Mouse (Mus musculus) intestine, postnatal 0 days (tissue): ENCODE measurements around the gene Prox2. TPM values are rescaled to one million over a fixed set of nuclear protein-coding genes. Genes with fewer than 3 reads are reported as not detected.

Experiments
- ATAC-seq: fragments of 200-750 bp; cut with Nextera tagmentation; 2 replicates; pipeline ENCODE4 v1.8.0; 2017; ENCODE audit warnings: mild to moderate bottlenecking, moderate TSS enrichment, moderate library complexity
- H3K27ac ChIP-seq: fragments of 300-500 bp; sonication (generic); 2 replicates; pipeline ENCODE4 v1.5.1; 2014; ENCODE audit warnings: mild to moderate bottlenecking, low read depth, low read length, moderate library complexity
- H3K27me3 ChIP-seq: fragments of 300-500 bp; sonication (generic); replicated peaks from 2 replicates; pipeline ENCODE4 v1.6.1; 2014; ENCODE audit warnings: low read length, mixed read lengths; ENCODE audit not compliant: control insufficient read depth, insufficient read depth
- H3K36me3 ChIP-seq: fragments of 300-500 bp; sonication (generic); 2 replicates; pipeline ENCODE4 v1.6.1; 2014; ENCODE audit warnings: mild to moderate bottlenecking, moderate library complexity; ENCODE audit not compliant: control insufficient read depth, insufficient read depth
- H3K4me1 ChIP-seq: fragments of 300-500 bp; sonication (generic); replicated peaks from 2 replicates; pipeline ENCODE4 v1.6.1; 2014; ENCODE audit warnings: antibody characterized with exemption, low read length, mixed read lengths; ENCODE audit not compliant: control insufficient read depth, insufficient read depth
- H3K4me2 ChIP-seq: fragments of 300-500 bp; sonication (generic); replicated peaks from 2 replicates; pipeline ENCODE4 v1.6.1; 2014; ENCODE audit warnings: low read depth, mild to moderate bottlenecking, moderate library complexity
- H3K4me3 ChIP-seq: fragments of 300-500 bp; sonication (generic); 2 replicates; pipeline ENCODE4 v1.5.1; 2014; ENCODE audit warnings: low read depth, low read length
- H3K9ac ChIP-seq: fragments of 300-500 bp; sonication (generic); 2 replicates; pipeline ENCODE4 v1.6.1; 2014; ENCODE audit warnings: mild to moderate bottlenecking, low read depth, low read length
- H3K9me3 ChIP-seq: fragments of 300-500 bp; sonication (generic); 2 replicates; pipeline ENCODE4 v1.6.1; 2016; ENCODE audit warnings: mixed run types; ENCODE audit not compliant: control insufficient read depth
- CTCF ChIP-seq: sonication (generic); IDR thresholded peaks from 2 replicates; pipeline ENCODE4 v1.5.1; 2016; ENCODE audit warnings: low read depth, mild to moderate bottlenecking, control low read depth, antibody characterized with exemption, moderate library complexity
- WGBS: fragments of 180-500 bp; shearing (Covaris S2); extraction: QIAGEN DNeasy Blood & Tissue Kit; methylation state at CpG from one replicate; pipeline ENCODE4 v1.1.7; 2014; 5-methylcytosine and 5-hydroxymethylcytosine counted together
- polyA plus RNA-seq: library from polyadenylated mRNA; unstranded; fragments of >200 nt; fragmentation: Nextera tagmentation; extraction: Ambion mirVana; gene quantifications from 2 replicates; pipeline ENCODE4 v1.2.1, GENCODE M21; 2015

Prox2 gene
- polyA plus RNA-seq, 1 experiment from 2014 or later = 0.99 TPM

DNA sequence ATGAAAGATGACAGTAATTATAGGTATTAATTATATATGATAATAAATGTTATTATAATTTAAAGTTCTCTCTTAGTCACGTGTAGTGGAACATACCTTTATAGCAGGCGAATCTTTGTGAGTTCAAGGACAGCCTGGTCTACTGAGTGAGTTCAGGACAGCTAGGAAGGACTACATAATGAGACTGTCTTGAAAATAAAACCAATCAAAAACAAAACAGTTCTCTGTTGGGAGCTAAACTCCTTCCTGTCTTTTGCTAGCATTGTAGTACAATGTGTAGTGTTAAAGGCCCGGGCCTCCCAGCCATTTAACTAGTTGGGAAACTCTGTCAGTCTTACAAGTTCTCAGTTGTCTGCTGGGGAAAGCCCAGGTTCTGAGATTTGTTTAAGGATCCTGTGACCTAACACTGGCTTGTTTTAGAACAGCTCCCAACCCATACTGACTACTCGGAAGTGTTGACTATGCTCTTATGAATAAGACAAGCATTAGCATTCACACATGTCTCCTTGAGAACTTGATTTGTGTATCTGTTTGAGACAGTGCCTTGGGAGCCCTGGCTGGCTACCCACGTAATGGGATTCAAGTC lies 8.9 kb downstream of the Prox2 start:
- 84% methylated on average over 5 of the region's 5 CpGs for WGBS
- no peaks in the 10 kb centered on the region for H3K9me3 ChIP-seq
- H3K4me1 ChIP-seq = no peaks in the 10 kb centered on the region
- H3K27me3 ChIP-seq = no peaks in the 10 kb centered on the region
- no peak overlapping the region for H3K27ac ChIP-seq
- H3K4me3 ChIP-seq = no peak overlapping the region
- H3K36me3 ChIP-seq = no peaks in the 10 kb centered on the region
- H3K9ac ChIP-seq = no peak overlapping the region
- no peak for TF ChIP-seq CTCF
- no peak for ATAC-seq
- H3K4me2 ChIP-seq = no peak overlapping the region

DNA sequence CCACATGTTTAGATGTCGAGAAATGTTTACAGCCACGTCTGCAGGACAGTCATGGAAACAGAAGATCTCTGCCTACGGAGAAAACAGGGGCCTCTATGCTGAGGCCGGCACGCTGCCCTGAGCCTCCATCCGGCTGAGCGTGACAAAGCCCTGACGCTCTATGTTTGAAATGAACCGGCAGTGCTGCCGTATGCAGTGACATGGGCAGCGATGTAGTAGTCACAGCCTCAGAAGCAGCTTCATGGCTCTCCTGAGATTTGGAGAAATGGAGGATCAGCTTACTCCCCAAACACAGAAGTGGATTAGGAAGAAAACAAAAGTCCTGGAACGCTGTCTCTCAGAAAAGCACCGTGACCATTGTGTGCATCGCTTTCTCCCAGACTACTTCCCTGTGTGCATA lies 9.6 kb downstream of the Prox2 start:
- H3K9ac ChIP-seq = no peak overlapping the region
- no peak overlapping the region for H3K27ac ChIP-seq
- H3K36me3 ChIP-seq = no peaks in the 10 kb centered on the region
- 68% methylated on average over 14 of the region's 14 CpGs for WGBS
- TF ChIP-seq CTCF = no peak
- no peaks in the 10 kb centered on the region for H3K9me3 ChIP-seq
- H3K4me2 ChIP-seq = no peak overlapping the region
- H3K4me3 ChIP-seq = no peak overlapping the region
- no peaks in the 10 kb centered on the region for H3K4me1 ChIP-seq
- H3K27me3 ChIP-seq = no peaks in the 10 kb centered on the region
- ATAC-seq = no peak

- H3K36me3 ChIP-seq = no peaks in the 10 kb centered on the region
- H3K4me1 ChIP-seq = no peaks in the 10 kb centered on the region
- H3K9ac ChIP-seq = no peak overlapping the region
- H3K4me2 ChIP-seq = no peak overlapping the region
- H3K4me3 ChIP-seq = no peak overlapping the region
- TF ChIP-seq CTCF = no peak
- no peak for ATAC-seq
- H3K9me3 ChIP-seq = no peaks in the 10 kb centered on the region
- H3K27ac ChIP-seq = no peak overlapping the region
- WGBS = 80% methylated on average over 7 of the region's 7 CpGs
- H3K27me3 ChIP-seq = no peaks in the 10 kb centered on the region
Observed at GRCm38 (mm10) chr12:85095859-85096258, 14.7 kb downstream of the Prox2 start.

GRCm38 (mm10) chr12:85095146-85095545 lies 15.4 kb downstream of the Prox2 start:
- no peak for TF ChIP-seq CTCF

GRCm38 (mm10) chr12:85094706-85095105 lies 15.9 kb downstream of the Prox2 start:
- WGBS = 76% methylated on average over 10 of the region's 10 CpGs

More at GRCm38 (mm10) chr12:85095146-85095545, 15.4 kb downstream of the Prox2 start:
- Histone ChIP-seq H3K27ac (no peak overlapping the region), H3K36me3 (no peaks in the 10 kb centered on the region), H3K9me3 (no peaks in the 10 kb centered on the region), H3K4me1 (no peaks in the 10 kb centered on the region), H3K4me3 (no peak overlapping the region), H3K9ac (no peak overlapping the region), H3K27me3 (no peaks in the 10 kb centered on the region), H3K4me2 (no peak overlapping the region)
- ATAC-seq = no peak
- WGBS = 79% methylated on average over 11 of the region's 11 CpGs

GRCm38 (mm10) chr12:85094010-85094409 lies 16.5 kb downstream of the Prox2 start:
- no peak; the same call in 1 of the 2 replicates for TF ChIP-seq CTCF
- WGBS = 25% methylated on average over 14 of the region's 14 CpGs
- Histone ChIP-seq H3K36me3 (no peaks in the 10 kb centered on the region; the same call in 1 of the 2 replicates), H3K4me1 (no peaks in the 10 kb centered on the region), H3K9ac (no peak overlapping the region), H3K4me2 (0 out of 2 replicates have a peak overlapping the region, but pooled peaks have one; percentile 13), H3K27me3 (no peaks in the 10 kb centered on the region), H3K4me3 (no peak overlapping the region), H3K9me3 (no peaks in the 10 kb centered on the region), H3K27ac (no peak overlapping the region)
- ATAC-seq = no peak

More at GRCm38 (mm10) chr12:85094706-85095105, 15.9 kb downstream of the Prox2 start:
- H3K9ac ChIP-seq = no peak overlapping the region
- no peaks in the 10 kb centered on the region for H3K36me3 ChIP-seq
- no peaks in the 10 kb centered on the region for H3K4me1 ChIP-seq
- no peaks in the 10 kb centered on the region for H3K9me3 ChIP-seq
- no peak overlapping the region for H3K27ac ChIP-seq
- H3K4me2 ChIP-seq = no peak overlapping the region
- TF ChIP-seq CTCF = no peak
- ATAC-seq = no peak
- no peaks in the 10 kb centered on the region for H3K27me3 ChIP-seq
- H3K4me3 ChIP-seq = no peak overlapping the region
